Mouse (Mus musculus) MEL (cell line): Measurements from ENCODE around the gene Wdr48.

Experiments used
- CTCF ChIP-seq, 3 experiments: IDR thresholded peaks in 2 of 3; conservative IDR thresholded peaks in 1 of 3; 2 replicates each; pipeline ENCODE4 v1.5.1; 2011 to 2012; ENCODE audit warnings: low read length in 3 of 3, low read depth in 2 of 3, mild to moderate bottlenecking in 2 of 3, improper control_type of control experiment in 1 of 3, inconsistent platforms in 1 of 3, mixed read lengths in 1 of 3, moderate library complexity in 1 of 3; ENCODE audit not compliant: control insufficient read depth in 1 of 3, insufficient read depth in 1 of 3, poor library complexity in 1 of 3, severe bottlenecking in 1 of 3
- ELF1 ChIP-seq: IDR thresholded peaks from 2 replicates; pipeline ENCODE4 v1.6.1; 2014; ENCODE audit warnings: low read depth, mild to moderate bottlenecking, inconsistent platforms, low read length, improper control_type of control experiment, moderate library complexity
- NELFE ChIP-seq: IDR thresholded peaks from 2 replicates; pipeline ENCODE4 v1.6.1; 2011; ENCODE audit warnings: low read depth, low read length, improper control_type of control experiment
- SIN3A ChIP-seq: IDR thresholded peaks from 2 replicates; pipeline ENCODE4 v1.6.1; 2012; ENCODE audit warnings: low read length, improper control_type of control experiment, inconsistent platforms

GRCm38 (mm10) chr9:119894339-119895009, at the start of gene Wdr48:
- peak; percentile 88 for TF ChIP-seq SIN3A
- no peak for TF ChIP-seq CTCF (IDR thresholded peaks at IDR 0.05 in 2 of 3, conservative IDR thresholded peaks at IDR 0.05 in 1 of 3; ENCODE audit: control insufficient read depth in 1 of 3, insufficient read depth in 1 of 3, low read depth in 2 of 3, low read length in 3 of 3, poor library complexity in 1 of 3, severe bottlenecking in 1 of 3)
- peak; percentile 86 for TF ChIP-seq NELFE
- TF ChIP-seq ELF1, result peak; percentile 74
